Mouse (Mus musculus) gastrocnemius, postnatal 25 days (tissue): ENCODE measurements at regions not wholly inside any gene's neighbourhood (a gene's known extent, or its start where the extent isn't known, plus 50 kb on each side); places are given as distances from the start of the nearest gene placed in this dataset.
"Not testable (repeated sequence)": the region's sequence is repeated elsewhere in the genome, so short reads cannot be mapped to it uniquely, and the experiment has no call there.

ENCODE experiments used
- DNase-seq: peaks from one replicate; pipeline ENCODE4 v3.0.0; 2022

- no peak for DNase-seq
These were observed 105.1 kb upstream of the Nt5e start for GRCm38 (mm10) chr9:88221850-88222353.

- no peak for DNase-seq
These were observed 89.9 kb upstream of the Nt5e start for GRCm38 (mm10) chr9:88237126-88237525.

- no peak for DNase-seq
These were observed 88.7 kb upstream of the Nt5e start for GRCm38 (mm10) chr9:88238346-88238745.

- no peak for DNase-seq
These were observed 86.3 kb upstream of the Nt5e start for GRCm38 (mm10) chr9:88240740-88241139.

- peak; percentile 71 for DNase-seq
These were observed 85.6 kb upstream of the Nt5e start for GRCm38 (mm10) chr9:88241203-88241995.

- no peak for DNase-seq
These were observed 84.5 kb upstream of the Nt5e start for GRCm38 (mm10) chr9:88242530-88242929.

GRCm38 (mm10) chr9:88244492-88244891 is 82.5 kb upstream of the Nt5e start:
- DNase-seq: no peak

GRCm38 (mm10) chr9:88255948-88256347 is 71.0 kb upstream of the Nt5e start:
- no peak for DNase-seq

GRCm38 (mm10) chr9:88259627-88260026 is 67.4 kb upstream of the Nt5e start:
- DNase-seq: peak; percentile 68

- no peak for DNase-seq
These were observed 66.8 kb upstream of the Nt5e start for GRCm38 (mm10) chr9:88260072-88260635.

GRCm38 (mm10) chr9:88262461-88262860 is 64.5 kb upstream of the Nt5e start:
- DNase-seq: no peak

- not testable (repeated sequence) for DNase-seq
These were observed 60.7 kb upstream of the Nt5e start for GRCm38 (mm10) chr9:88266346-88266745.

GRCm38 (mm10) chr9:88268811-88269210 is 58.2 kb upstream of the Nt5e start:
- DNase-seq: no peak

GRCm38 (mm10) chr9:88269216-88269615 is 57.8 kb upstream of the Nt5e start:
- no peak for DNase-seq

- no peak for DNase-seq
These were observed 56.2 kb upstream of the Nt5e start for GRCm38 (mm10) chr9:88270836-88271235.

- no peak for DNase-seq
These were observed 53.7 kb upstream of the Nt5e start for GRCm38 (mm10) chr9:88273304-88273703.

GRCm38 (mm10) chr9:88274040-88274439 is 53.0 kb upstream of the Nt5e start:
- DNase-seq: peak; percentile 8

- DNase-seq: no peak
These were observed 52.2 kb upstream of the Nt5e start for GRCm38 (mm10) chr9:88274681-88275336.

GRCm38 (mm10) chr9:88276023-88276568 is 50.9 kb upstream of the Nt5e start:
- DNase-seq: no peak

GRCm38 (mm10) chr9:88277031-88277430 is 50.0 kb upstream of the Nt5e start:
- no peak for DNase-seq
